Mouse (Mus musculus) hindbrain, embryonic 14.5 days (tissue): Measurements from ENCODE around the gene Tbc1d22a. TPM values are rescaled to one million over a fixed set of nuclear protein-coding genes. Genes with fewer than 3 reads are reported as not detected.

Source experiments
- polyA plus RNA-seq: library from polyadenylated mRNA; unstranded; fragments of >200 nt; fragmentation: Nextera tagmentation; extraction: Ambion mirVana; gene quantifications from 2 replicates; pipeline ENCODE4 v1.2.1, GENCODE M21; 2014

Gene Tbc1d22a
- polyA plus RNA-seq, 1 experiment from 2014 or later = 10.7 TPM

Other genes starting within 250 kb of the Tbc1d22a start
- gene Celsr1, start 180.7 kb upstream of the Tbc1d22a start, polyA plus RNA-seq = 2.4 and 2.7 TPM in 2 replicates
- gene Gramd4, start 156.8 kb upstream of the Tbc1d22a start, polyA plus RNA-seq = 22.2 and 24.9 TPM in 2 replicates
- gene Cerk, start 28.3 kb upstream of the Tbc1d22a start, polyA plus RNA-seq = 28.3 and 31.1 TPM in 2 replicates